Mouse (Mus musculus) WW6 (cell line): ENCODE results near the gene Bdkrb2.

ENCODE experiments used
- DNase-seq: peaks from one replicate; pipeline ENCODE4 v3.0.0-alpha.2; 2013; ENCODE audit warnings: low read depth, low spot score

Bdkrb2 gene

GRCm38 (mm10) chr12:105546538-105546937 lies 16.5 kb upstream of the Bdkrb2 start:
- DNase-seq: no peak

GRCm38 (mm10) chr12:105547151-105547550 lies 15.9 kb upstream of the Bdkrb2 start:
- no peak for DNase-seq

- DNase-seq: no peak
Measured at GRCm38 (mm10) chr12:105548001-105548400, 15.0 kb upstream of the Bdkrb2 start.

- no peak for DNase-seq
Measured at GRCm38 (mm10) chr12:105548881-105549280, 14.1 kb upstream of the Bdkrb2 start.

- no peak for DNase-seq
Measured at GRCm38 (mm10) chr12:105549835-105550802, 12.9 kb upstream of the Bdkrb2 start.

- DNase-seq: no peak
Measured at GRCm38 (mm10) chr12:105551551-105551989, 11.5 kb upstream of the Bdkrb2 start.

- no peak for DNase-seq
Measured at GRCm38 (mm10) chr12:105554151-105554772, 8.8 kb upstream of the Bdkrb2 start.

- DNase-seq: no peak
Measured at GRCm38 (mm10) chr12:105555172-105555571, 7.9 kb upstream of the Bdkrb2 start.

- DNase-seq: no peak
Measured at GRCm38 (mm10) chr12:105557250-105557925, 5.6 kb upstream of the Bdkrb2 start.

- no peak for DNase-seq
Measured at GRCm38 (mm10) chr12:105561007-105561534, 2.0 kb upstream of the Bdkrb2 start.

- DNase-seq: no peak
Measured at GRCm38 (mm10) chr12:105562056-105562820, 788 bp upstream of the Bdkrb2 start.

GRCm38 (mm10) chr12:105563726-105564275 lies 775 bp downstream of the Bdkrb2 start:
- no peak for DNase-seq

- no peak for DNase-seq
Measured at GRCm38 (mm10) chr12:105565221-105565620, 2.2 kb downstream of the Bdkrb2 start.

- DNase-seq: no peak
Measured at GRCm38 (mm10) chr12:105571867-105572266, 8.8 kb downstream of the Bdkrb2 start.

GRCm38 (mm10) chr12:105572622-105573021 lies 9.6 kb downstream of the Bdkrb2 start:
- no peak for DNase-seq

- no peak for DNase-seq
Measured at GRCm38 (mm10) chr12:105574356-105574755, 11.3 kb downstream of the Bdkrb2 start.

- no peak for DNase-seq
Measured at GRCm38 (mm10) chr12:105580490-105580889, 17.5 kb downstream of the Bdkrb2 start.

GRCm38 (mm10) chr12:105582486-105582885 lies 19.5 kb downstream of the Bdkrb2 start:
- no peak for DNase-seq

GRCm38 (mm10) chr12:105583484-105583883 lies 20.5 kb downstream of the Bdkrb2 start:
- DNase-seq: no peak

GRCm38 (mm10) chr12:105584851-105585250 lies 21.8 kb downstream of the Bdkrb2 start:
- DNase-seq: no peak

- DNase-seq: no peak
Measured at GRCm38 (mm10) chr12:105587526-105587925, 24.5 kb downstream of the Bdkrb2 start.
